Mouse (Mus musculus) liver, embryonic 14.5 days (tissue): ENCODE results near the gene Ankrd52. TPM values are rescaled to one million over a fixed set of nuclear protein-coding genes. Genes with fewer than 3 reads are reported as not detected.

Experiments
- ATAC-seq: fragments of 200-750 bp; cut with Nextera tagmentation; 2 replicates; pipeline ENCODE4 v1.8.0; 2017; ENCODE audit warnings: moderate number of reproducible peaks, mild to moderate bottlenecking, moderate library complexity; ENCODE audit not compliant: insufficient read depth
- DNase-seq, 3 experiments: peaks; one replicate each; pipeline ENCODE4 v3.0.0-alpha.2; 2012 to 2013; ENCODE audit warnings: low read depth in 3 of 3, low spot score in 3 of 3
- H3K27ac ChIP-seq: fragments of 300-500 bp; sonication (generic); 2 replicates; pipeline ENCODE4 v1.5.1; 2014; ENCODE audit warnings: moderate library complexity, mild to moderate bottlenecking, control low read depth, inconsistent platforms
- H3K27me3 ChIP-seq: fragments of 300-500 bp; sonication (generic); 2 replicates; pipeline ENCODE4 v1.6.1; 2014; ENCODE audit warnings: mild to moderate bottlenecking, low read length, moderate library complexity; ENCODE audit not compliant: control insufficient read depth, insufficient read depth
- H3K36me3 ChIP-seq: fragments of 300-500 bp; sonication (generic); replicated peaks from 2 replicates; pipeline ENCODE4 v1.6.1; 2014; ENCODE audit warnings: low read depth; ENCODE audit not compliant: control insufficient read depth, insufficient read depth
- H3K4me1 ChIP-seq, 2 experiments: fragments of 200-500 bp in 1 of 2; fragments of 300-500 bp in 1 of 2; sonication (generic) in 1 of 2; replicated peaks; 2 replicates each; pipeline ENCODE4 v1.6.1; 2012 to 2014; ENCODE audit warnings: antibody characterized with exemption in 1 of 2, inconsistent platforms in 1 of 2, low read length in 1 of 2; ENCODE audit not compliant: control insufficient read depth in 2 of 2, insufficient read depth in 2 of 2
- H3K4me2 ChIP-seq: fragments of 300-500 bp; sonication (generic); 2 replicates; pipeline ENCODE4 v1.6.1; 2014; ENCODE audit warnings: low read depth, mild to moderate bottlenecking, control low read depth, moderate library complexity
- H3K4me3 ChIP-seq, 2 experiments: fragments of 200-500 bp in 1 of 2; fragments of 300-500 bp in 1 of 2; sonication (generic) in 1 of 2; 2 replicates each; pipeline ENCODE4 v1.5.1; 2012 to 2014; ENCODE audit warnings: low read depth in 2 of 2, low read length in 2 of 2, mild to moderate bottlenecking in 2 of 2, control low read depth in 1 of 2, inconsistent platforms in 1 of 2, moderate library complexity in 1 of 2; ENCODE audit not compliant: insufficient read depth in 1 of 2
- H3K9ac ChIP-seq: fragments of 300-500 bp; sonication (generic); replicated peaks from 2 replicates; pipeline ENCODE4 v1.6.1; 2014; ENCODE audit warnings: mild to moderate bottlenecking, control low read depth, moderate library complexity
- H3K9me3 ChIP-seq: fragments of 300-500 bp; sonication (generic); 2 replicates; pipeline ENCODE4 v1.6.1; 2016; ENCODE audit warnings: low read length, mixed read lengths; ENCODE audit not compliant: control insufficient read depth
- CTCF ChIP-seq: IDR thresholded peaks from 2 replicates; pipeline ENCODE4 v1.5.1; 2016; ENCODE audit warnings: antibody characterized with exemption, low read depth, control low read depth
- EP300 ChIP-seq: IDR thresholded peaks from 2 replicates; pipeline ENCODE4 v1.6.1; 2016; ENCODE audit warnings: antibody characterized with exemption, low read depth
- WGBS: fragments of 180-500 bp; shearing (Covaris S2); extraction: QIAGEN DNeasy Blood & Tissue Kit; methylation state at CpG from one replicate; pipeline ENCODE4 v1.1.7; 2014; ENCODE audit not compliant: insufficient replicate concordance; 5-methylcytosine and 5-hydroxymethylcytosine counted together
- polyA plus RNA-seq, 2 experiments: library from polyadenylated mRNA; depleted of rRNA in 1 of 2; stranded (reverse) in 1 of 2; unstranded in 1 of 2; fragments of >200 nt; fragmentation: Nextera tagmentation in 1 of 2; extraction: Ambion mirVana in 1 of 2; gene quantifications; 2 replicates each; pipeline versions ENCODE4 v1.2.1 to v1.2.3; 2012 to 2014

Gene Ankrd52
- polyA plus RNA-seq, 2 experiments: 4.3 to 7.4 TPM

GRCm38 (mm10) chr10:128369599-128369998, 7.3 kb upstream of the Ankrd52 start:
- Histone ChIP-seq H3K9ac (peak overlapping the region; percentile 88), H3K4me3 (peak overlapping the region; percentile 80 to 85; a peak in 3 of 4 replicates)

GRCm38 (mm10) chr10:128370021-128370420, 6.9 kb upstream of the Ankrd52 start:
- H3K9me3 ChIP-seq: no peaks in the 10 kb centered on the region
- no peak for ATAC-seq
- H3K36me3 ChIP-seq: peaks cover 3% of the 10 kb centered on the region; the same call in 1 of the 2 replicates
- DNase-seq: no peak
- H3K4me3 ChIP-seq: no peak overlapping the region
- H3K4me1 ChIP-seq: peaks cover 14 to 20% of the 10 kb centered on the region in 2 experiments
- TF ChIP-seq EP300 (no peak), CTCF (no peak)
- H3K27me3 ChIP-seq: no peaks in the 10 kb centered on the region
- peak overlapping the region; percentile 98; the same call in 1 of the 2 replicates for H3K4me2 ChIP-seq
- no peak overlapping the region for H3K27ac ChIP-seq
- 71% methylated on average over 5 of the region's 6 CpGs for WGBS
- no peak overlapping the region for H3K9ac ChIP-seq

More at GRCm38 (mm10) chr10:128369599-128369998, 7.3 kb upstream of the Ankrd52 start:
- no peaks in the 10 kb centered on the region for H3K9me3 ChIP-seq
- H3K36me3 ChIP-seq: peaks cover 6% of the 10 kb centered on the region
- 72% methylated on average over 6 of the region's 6 CpGs for WGBS
- peak overlapping the region; percentile 98 for H3K4me2 ChIP-seq
- TF ChIP-seq EP300 (no peak), CTCF (no peak)
- no peaks in the 10 kb centered on the region for H3K27me3 ChIP-seq
- ATAC-seq: no peak
- DNase-seq: no peak
- peaks cover 14 to 20% of the 10 kb centered on the region in 2 experiments for H3K4me1 ChIP-seq
- H3K27ac ChIP-seq: peak overlapping the region; percentile 88

GRCm38 (mm10) chr10:128370601-128371000, 6.3 kb upstream of the Ankrd52 start:
- H3K27ac ChIP-seq: no peak overlapping the region
- 54% methylated on average over 4 of the region's 4 CpGs for WGBS
- no peak for TF ChIP-seq EP300
- no peak for TF ChIP-seq CTCF
- no peak overlapping the region for H3K4me3 ChIP-seq
- H3K9ac ChIP-seq: no peak overlapping the region
- no peak for DNase-seq
- no peaks in the 10 kb centered on the region for H3K36me3 ChIP-seq
- H3K27me3 ChIP-seq: no peaks in the 10 kb centered on the region
- H3K4me1 ChIP-seq: peaks cover 14 to 20% of the 10 kb centered on the region in 2 experiments
- H3K4me2 ChIP-seq: no peak overlapping the region
- ATAC-seq: no peak
- no peaks in the 10 kb centered on the region for H3K9me3 ChIP-seq

GRCm38 (mm10) chr10:128372142-128372541, 4.8 kb upstream of the Ankrd52 start:
- WGBS: 66% methylated on average over 5 of the region's 5 CpGs
- no peaks in the 10 kb centered on the region for H3K27me3 ChIP-seq
- no peak overlapping the region for H3K9ac ChIP-seq
- no peak overlapping the region for H3K4me3 ChIP-seq
- H3K27ac ChIP-seq: no peak overlapping the region
- no peaks in the 10 kb centered on the region for H3K9me3 ChIP-seq
- DNase-seq (no peak), ATAC-seq (no peak)
- peaks cover 16 to 27% of the 10 kb centered on the region in 2 experiments for H3K4me1 ChIP-seq
- TF ChIP-seq EP300 (no peak), CTCF (peak; percentile 43)
- no peaks in the 10 kb centered on the region for H3K36me3 ChIP-seq
- no peak overlapping the region for H3K4me2 ChIP-seq

- WGBS: 46% methylated on average over 6 of the region's 6 CpGs
- H3K9ac ChIP-seq: no peak overlapping the region; the same call in none of the 2 replicates
- H3K27me3 ChIP-seq: no peaks in the 10 kb centered on the region
- no peak overlapping the region; the same call in 1 of the 2 replicates for H3K27ac ChIP-seq
- no peaks in the 10 kb centered on the region for H3K36me3 ChIP-seq
- ATAC-seq: no peak
- TF ChIP-seq CTCF (0 out of 2 replicates have a peak, but pooled peaks have one; percentile 5), EP300 (no peak)
- no peak overlapping the region for H3K4me3 ChIP-seq
- peaks cover 14 to 28% of the 10 kb centered on the region in 2 experiments for H3K4me1 ChIP-seq
- no peaks in the 10 kb centered on the region for H3K9me3 ChIP-seq
- no peak for DNase-seq
- no peak overlapping the region for H3K4me2 ChIP-seq
Observed at GRCm38 (mm10) chr10:128372989-128373748, 3.7 kb upstream of the Ankrd52 start.
